Mouse (Mus musculus): ENCODE results near the gene Tbc1d30.

- TF ChIP-seq CTCF (IDR thresholded peaks at IDR 0.05; ENCODE audit: low read depth) (no peak), EP300 (IDR thresholded peaks at IDR 0.05; ENCODE audit: low read depth) (no peak)
Observed at GRCm38 (mm10) chr10:121237377-121237776, 113.7 kb downstream of the Tbc1d30 start.
